Mouse (Mus musculus) spleen, postnatal 36 days (tissue): ENCODE results near the gene Pde4a.

Experiments
- DNase-seq, 2 experiments: peaks; one replicate each; pipeline ENCODE4 v3.0.0; 2022; ENCODE audit warnings: low spot score in 2 of 2, mixed read lengths in 1 of 2

The Pde4a gene

GRCm38 (mm10) chr9:21183905-21184413, 18.4 kb downstream of the Pde4a start:
- peak; percentile 74 to 75 for DNase-seq

- no peak for DNase-seq
Observed at GRCm38 (mm10) chr9:21184733-21185132, 19.2 kb downstream of the Pde4a start.

- DNase-seq = no peak
Observed at GRCm38 (mm10) chr9:21185436-21185835, 19.9 kb downstream of the Pde4a start.

- no peak for DNase-seq
Observed at GRCm38 (mm10) chr9:21189905-21190304, 24.4 kb downstream of the Pde4a start.

- no peak for DNase-seq
Observed at GRCm38 (mm10) chr9:21190670-21191069, 25.2 kb downstream of the Pde4a start.

- no peak for DNase-seq
Observed at GRCm38 (mm10) chr9:21193786-21194185, 28.3 kb downstream of the Pde4a start.

GRCm38 (mm10) chr9:21194787-21195493, 29.4 kb downstream of the Pde4a start:
- DNase-seq = peak; percentile 73 to 81

GRCm38 (mm10) chr9:21195736-21196505, 30.4 kb downstream of the Pde4a start:
- DNase-seq = peak; percentile 59 to 60

GRCm38 (mm10) chr9:21196521-21197433, 31.3 kb downstream of the Pde4a start:
- no peak for DNase-seq

- no peak for DNase-seq
Observed at GRCm38 (mm10) chr9:21197981-21198380, 32.5 kb downstream of the Pde4a start.

GRCm38 (mm10) chr9:21198960-21199359, 33.4 kb downstream of the Pde4a start:
- peak in 1 of 2 experiments; percentile 50 for DNase-seq

GRCm38 (mm10) chr9:21204156-21204527, 38.6 kb downstream of the Pde4a start:
- peak; percentile 67 to 69 for DNase-seq

GRCm38 (mm10) chr9:21204528-21205272, 39.2 kb downstream of the Pde4a start:
- peak; percentile 47 to 55 for DNase-seq

GRCm38 (mm10) chr9:21206848-21207247, 41.3 kb downstream of the Pde4a start:
- DNase-seq = no peak

GRCm38 (mm10) chr9:21208626-21209025, 43.1 kb downstream of the Pde4a start:
- no peak for DNase-seq

GRCm38 (mm10) chr9:21210821-21211220, 45.3 kb downstream of the Pde4a start:
- no peak for DNase-seq

GRCm38 (mm10) chr9:21211624-21212023, 46.1 kb downstream of the Pde4a start:
- DNase-seq = no peak

GRCm38 (mm10) chr9:21213617-21214190, 48.2 kb downstream of the Pde4a start:
- no peak for DNase-seq

GRCm38 (mm10) chr9:21216050-21216841, 50.7 kb downstream of the Pde4a start:
- no peak for DNase-seq

GRCm38 (mm10) chr9:21219820-21220219, 54.3 kb downstream of the Pde4a start:
- DNase-seq = no peak
